Mouse (Mus musculus) CD4-positive, CD25-positive, alpha-beta regulatory T cell, adult 2 months (primary cell): ENCODE results near the gene Gm27021.

ENCODE experiments used
- DNase-seq: peaks from one replicate; pipeline ENCODE4 v3.0.0-alpha.2; 2012; ENCODE audit warnings: low read depth, low spot score

The Gm27021 gene

DNA sequence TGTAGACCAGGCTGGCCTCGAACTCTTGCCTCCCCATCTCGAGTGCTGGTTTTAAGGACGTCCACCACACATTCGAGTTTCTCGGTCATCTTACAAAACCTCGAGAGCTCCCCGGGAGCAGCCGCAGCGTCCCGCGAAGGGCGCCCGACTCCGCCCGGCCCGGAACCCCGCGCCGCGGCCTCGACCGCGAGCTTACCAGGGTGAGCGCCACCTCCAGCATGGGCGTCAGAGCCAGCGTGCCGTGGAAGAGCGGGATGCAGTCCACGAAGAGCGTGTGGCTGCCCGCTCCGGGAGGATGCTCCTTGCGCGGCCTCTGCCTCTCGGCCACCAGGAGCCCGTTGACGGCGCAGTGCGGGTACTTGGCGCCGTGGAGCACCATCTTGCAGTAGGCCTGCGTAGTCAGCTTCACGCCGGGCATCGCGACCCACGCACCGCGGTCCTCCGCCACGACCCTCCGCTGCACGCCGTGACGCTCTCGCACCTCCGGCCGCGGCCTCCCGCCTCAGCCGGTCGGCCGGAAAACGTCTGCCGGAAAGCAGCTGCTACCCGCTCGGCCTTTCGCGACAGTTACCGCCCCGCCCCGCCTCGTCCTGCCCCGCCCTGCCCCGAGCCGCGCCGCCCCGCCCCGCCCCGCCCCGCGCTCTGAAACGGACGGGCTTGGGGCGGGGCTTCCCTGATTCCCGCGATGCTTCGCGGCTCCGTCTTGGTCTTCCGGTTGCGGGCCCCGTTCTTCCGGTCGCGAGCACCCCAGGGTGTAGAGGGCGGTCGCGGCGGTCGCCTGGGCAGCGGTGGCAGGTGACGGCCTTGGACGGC lies at the start of gene Gm27021, which contains the start of gene Cox4i1:
Gene Gm27021 (minus strand): TSS at position 519 of the 813 bp plus-strand sequence.
Gene Cox4i1 (plus strand): TSS at position 662 of the 813 bp plus-strand sequence.
- peak; percentile 97 for DNase-seq

DNA sequence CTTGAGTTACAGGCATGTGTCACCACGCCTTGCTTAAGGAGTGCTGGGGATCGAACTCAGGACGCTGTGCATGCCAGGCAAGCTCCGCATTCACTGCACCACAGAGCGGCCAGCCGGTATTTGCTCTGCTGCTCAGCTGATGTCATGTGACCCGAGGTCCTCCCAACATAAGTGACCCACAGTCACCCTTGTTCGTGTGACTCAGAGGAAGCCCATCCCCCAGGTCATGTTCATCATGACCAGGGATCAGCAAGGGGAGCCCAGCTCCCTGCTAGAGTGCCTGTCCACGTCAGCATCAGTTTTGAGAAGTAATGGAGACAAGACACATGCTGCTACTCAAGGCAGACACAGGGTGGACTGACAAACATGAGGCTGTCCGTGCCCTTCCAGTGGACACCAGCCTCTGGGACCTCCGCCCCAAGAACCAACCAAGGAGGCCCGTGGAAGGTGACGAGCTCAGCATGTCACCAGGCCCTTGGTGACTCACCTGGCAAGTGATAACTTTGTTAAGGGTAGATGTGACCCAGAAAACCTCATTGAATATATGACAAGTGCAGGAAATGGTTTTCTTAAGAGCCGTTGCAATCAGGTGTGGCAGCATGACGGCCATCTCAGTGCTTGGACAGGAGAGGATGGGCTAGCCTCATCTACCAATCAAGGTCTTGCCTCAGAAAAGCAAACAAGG lies 48.3 kb upstream of the Gm27021 start:
- DNase-seq = peak; percentile 24

DNA sequence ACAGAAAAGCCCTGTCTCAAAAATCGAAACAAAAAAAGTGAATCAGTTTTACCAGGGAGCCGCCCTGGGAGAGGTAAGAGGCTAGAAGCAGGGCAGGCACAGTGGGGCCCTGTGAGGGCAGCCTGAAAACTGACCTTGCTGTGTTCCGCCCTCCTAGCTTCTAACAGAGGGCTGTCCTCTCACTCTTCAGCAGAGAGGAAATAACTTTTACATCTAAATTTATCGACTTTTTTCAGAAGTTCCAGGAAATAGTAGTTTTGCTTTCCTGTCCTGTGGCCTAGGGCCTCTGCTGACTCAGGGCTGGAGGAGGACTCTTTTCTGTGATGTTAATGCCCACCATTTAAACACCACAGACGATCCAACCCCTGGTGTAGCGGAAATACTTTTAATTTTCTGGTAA lies 47.3 kb upstream of the Gm27021 start:
- DNase-seq = peak; percentile 59

DNA sequence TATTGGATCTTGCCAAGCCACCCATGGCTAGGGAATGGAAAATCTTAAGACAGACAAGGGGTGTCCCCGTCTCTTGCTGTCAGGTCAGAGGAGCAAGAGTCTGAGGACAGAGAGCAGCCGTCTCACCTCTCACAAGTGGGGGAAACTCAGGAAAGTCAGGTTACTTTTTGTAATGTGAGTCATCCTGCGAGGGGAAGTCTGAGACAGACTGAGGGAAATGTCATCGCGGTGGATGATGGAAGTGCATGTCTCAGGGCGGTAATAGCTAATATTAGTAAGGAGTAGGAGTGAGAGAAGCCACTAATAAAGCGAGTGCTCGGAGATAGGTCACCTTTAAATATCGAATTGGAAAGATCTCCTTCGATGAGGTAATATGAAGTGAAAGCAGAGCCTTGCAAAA lies 41.3 kb upstream of the Gm27021 start:
- peak; percentile 48 for DNase-seq

DNA sequence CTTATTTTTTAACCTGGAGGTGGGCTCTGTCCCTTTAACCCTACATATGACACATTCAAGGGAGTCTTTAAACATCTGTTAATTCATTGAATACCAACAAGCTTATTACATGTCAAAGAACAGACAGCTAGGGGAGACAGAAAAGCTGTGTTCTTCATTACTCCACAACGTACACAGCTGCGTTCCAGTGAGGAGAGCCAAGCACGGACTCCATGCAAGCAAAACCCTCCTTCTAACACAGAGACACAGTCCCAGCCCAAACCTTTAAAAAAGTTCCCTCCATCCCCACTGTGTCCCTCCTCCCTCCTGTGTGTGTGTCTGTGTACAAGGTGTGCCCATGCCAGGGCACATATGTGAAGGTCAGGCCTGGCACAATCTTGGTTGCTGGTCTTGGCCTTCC lies 38.3 kb upstream of the Gm27021 start:
- no peak for DNase-seq

DNA sequence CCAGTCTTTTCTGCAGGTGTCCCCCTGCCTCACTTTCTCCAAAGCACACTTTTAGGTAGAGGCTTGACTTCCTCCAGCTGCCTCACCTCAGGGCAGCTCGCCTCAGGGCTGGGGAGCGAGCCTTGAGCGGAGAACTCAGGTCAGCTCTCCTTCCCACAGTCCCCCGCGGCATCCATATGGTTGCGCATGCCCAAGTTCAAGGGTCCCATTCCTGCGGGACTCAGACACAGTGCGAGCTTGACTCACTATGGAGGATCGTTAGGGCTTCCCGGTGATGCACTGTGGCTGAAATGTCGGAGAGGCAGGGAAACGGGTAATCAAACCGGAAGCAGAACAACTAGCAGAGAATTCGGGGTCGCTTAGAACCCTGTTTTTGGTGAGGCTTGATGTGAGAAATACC lies 37.3 kb upstream of the Gm27021 start:
- DNase-seq = no peak

DNA sequence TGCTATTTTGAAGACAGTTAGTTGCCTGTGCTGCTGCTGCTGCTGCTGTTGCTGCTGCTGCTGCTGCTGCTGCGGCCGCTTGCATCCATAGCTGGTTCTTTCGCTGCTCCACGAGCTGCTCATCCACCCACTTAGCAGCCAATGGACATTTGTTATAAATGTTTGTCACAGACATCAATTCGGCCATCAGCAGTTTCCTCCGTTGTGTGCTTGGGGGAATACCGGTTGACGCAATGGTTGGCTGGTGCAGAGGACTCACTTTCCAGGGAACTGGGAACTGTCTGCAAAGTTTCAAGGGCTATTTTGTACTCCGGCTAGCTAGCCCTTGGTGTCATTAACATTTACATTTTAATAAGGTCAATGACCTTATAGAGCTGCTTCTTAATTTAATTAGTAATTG lies 36.3 kb upstream of the Gm27021 start:
- no peak for DNase-seq

DNA sequence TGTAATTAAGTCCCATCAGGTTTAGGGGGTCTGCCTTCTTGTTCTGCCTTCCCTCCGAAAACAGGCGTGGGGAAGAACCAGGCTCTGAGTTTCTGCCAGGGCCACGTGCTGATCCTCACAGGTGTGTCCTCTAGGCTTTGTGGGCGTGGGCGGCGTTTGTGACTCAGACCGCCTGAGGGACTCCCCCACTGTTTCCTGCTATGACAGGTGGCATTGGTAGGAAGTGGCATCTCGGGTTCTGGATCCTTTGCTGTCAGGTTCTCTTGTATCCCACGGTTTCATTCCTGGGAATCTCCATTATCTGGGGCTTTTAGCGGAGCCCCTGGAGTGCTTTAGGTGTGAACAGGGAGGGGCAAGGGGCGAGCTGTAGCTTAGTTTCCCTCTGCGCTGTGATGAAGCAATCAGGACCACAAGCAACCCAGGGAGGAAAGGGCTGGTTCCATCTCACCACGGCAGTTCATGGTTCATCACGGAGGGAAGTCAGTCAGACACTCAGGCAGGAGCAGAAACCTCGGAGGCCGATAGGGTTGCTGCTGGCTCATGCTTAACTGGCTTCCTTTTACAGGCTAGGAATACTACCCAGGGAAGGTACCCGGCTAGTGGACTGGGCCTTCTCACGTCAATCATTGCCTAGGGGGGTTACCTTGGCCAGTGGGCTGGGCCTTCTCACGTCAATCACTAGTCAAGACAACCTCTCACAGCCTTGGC lies 34.0 kb upstream of the Gm27021 start:
- peak; percentile 91 for DNase-seq

DNA sequence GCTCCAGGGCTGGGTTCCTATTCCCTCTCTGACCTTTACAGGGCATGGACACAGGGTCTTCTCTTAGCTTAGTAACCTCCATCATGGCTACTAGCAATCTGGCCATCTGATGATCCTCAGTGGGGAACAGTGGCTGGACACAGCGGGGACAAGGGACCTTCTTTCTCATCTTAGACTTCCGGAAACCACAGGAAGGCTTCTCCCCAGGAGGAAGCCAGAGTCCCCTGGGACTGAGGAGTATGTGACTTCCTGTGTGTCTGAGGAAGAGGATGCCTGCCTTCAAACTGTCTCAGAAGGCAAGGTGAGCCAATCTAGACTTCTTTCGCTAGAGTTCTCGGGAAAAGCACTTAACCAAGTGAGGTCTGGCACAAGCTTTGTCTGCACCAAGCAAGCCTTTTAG lies 32.2 kb upstream of the Gm27021 start:
- DNase-seq = no peak

DNA sequence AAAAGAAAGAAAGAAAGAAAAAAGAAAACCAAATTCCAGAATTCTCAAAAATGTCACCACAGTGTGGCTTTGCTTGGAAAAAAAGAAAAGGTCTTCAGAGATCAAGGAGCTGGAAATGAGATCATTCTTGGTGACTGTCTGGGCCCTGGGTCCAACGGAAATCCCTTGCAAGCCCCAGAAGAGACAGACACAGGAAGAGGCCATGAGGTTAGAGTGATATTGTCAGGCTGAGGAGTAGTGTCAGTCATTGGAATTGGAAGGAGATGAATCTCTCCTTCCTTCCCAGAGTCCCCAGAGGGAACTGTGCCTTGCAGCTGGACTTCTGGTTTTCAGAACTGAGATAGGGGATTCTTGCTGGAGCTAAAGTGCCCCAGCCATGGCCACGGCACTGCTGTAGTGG lies 31.7 kb upstream of the Gm27021 start:
- DNase-seq = peak; percentile 53

DNA sequence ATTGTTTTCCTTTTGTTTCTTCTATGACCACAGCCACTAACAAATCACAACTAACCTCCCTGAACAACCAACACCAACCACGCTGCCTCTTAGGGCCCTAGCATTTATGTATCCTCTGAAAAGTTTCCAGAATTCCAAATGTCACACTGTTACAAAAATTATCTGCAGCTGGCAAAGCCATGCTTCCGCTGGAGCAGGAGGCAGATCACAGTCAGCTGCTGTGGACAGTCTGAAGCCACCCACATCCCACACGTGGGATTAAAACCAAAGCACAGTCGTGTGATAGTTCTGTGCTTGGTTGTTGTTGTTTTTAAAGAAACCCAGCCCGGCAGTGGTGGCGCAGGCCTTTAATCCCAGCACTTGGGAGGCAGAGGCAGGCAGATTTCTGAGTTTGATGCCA lies 31.2 kb upstream of the Gm27021 start:
- no peak for DNase-seq

DNA sequence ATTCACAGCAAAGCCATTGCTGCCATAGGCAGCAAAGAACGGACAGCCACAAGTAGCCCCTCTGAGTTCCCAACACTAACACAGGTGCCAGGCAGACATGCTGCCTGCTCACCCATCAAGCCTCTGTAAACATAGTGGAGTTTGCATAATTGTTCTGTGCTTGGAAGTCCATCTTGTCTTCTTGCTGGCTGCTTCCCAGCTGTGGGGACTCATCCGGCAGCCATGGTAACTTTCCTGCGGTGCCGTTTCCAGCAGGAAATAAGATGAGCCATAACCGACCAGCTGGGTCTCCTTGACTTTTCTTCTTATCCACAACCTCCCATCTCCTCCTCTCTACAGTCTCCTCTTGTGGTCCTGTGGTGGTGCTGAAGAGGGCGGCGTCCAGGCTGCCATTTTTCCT lies 30.5 kb upstream of the Gm27021 start:
- no peak for DNase-seq

DNA sequence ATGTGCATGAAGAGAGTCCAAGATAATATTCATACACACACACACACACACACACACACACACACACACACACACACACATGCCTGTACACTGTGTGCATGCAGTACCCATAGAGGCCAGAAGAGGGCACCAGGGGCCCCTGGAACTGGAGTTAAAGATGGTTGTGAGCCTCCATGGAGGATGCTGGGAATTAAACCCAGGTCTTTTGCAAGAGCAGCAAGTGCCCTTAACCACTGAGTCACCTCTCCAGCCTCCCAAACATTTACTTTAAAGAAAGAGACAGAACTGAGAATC lies 30.0 kb upstream of the Gm27021 start:
- DNase-seq = peak; percentile 58

DNA sequence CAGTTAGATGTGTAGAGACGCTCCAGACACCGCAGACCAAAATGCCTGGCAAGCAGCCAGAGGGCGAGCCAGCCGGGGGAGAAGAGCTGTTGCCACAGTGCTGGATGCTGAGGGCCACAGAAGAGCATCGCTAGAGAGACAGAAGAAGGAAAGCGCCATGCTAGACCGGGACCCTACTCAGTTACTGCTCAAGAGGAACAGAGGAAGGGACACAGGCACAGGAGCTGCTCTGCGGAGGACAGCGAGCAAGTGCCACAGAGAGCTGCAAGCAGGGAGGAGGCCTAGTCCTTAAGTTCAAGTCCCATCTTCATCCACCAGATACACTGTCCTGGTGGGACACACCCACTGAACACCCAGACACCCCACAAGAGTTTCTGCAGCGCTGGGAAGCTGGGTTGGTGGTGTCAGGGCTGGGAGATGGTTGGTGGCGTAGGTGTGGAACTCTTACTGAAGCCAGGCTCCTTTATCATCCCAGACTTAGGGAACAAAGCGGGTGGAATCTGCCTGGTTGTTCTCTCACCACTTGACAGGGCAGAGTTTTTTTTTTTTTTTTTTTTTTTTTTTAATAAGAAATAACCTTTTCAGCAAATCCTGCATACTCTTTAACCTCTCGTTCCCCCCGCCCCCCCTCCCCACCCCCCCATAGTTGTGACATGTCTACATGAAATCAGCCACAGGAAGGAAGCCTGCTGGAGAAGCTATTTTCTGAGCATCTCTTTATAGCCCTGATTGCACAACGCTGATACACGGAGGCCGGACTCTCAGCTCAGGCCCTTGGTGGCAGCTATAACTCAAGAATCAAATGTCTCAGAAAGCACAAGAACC lies 29.5 kb upstream of the Gm27021 start:
- peak; percentile 75 for DNase-seq

DNA sequence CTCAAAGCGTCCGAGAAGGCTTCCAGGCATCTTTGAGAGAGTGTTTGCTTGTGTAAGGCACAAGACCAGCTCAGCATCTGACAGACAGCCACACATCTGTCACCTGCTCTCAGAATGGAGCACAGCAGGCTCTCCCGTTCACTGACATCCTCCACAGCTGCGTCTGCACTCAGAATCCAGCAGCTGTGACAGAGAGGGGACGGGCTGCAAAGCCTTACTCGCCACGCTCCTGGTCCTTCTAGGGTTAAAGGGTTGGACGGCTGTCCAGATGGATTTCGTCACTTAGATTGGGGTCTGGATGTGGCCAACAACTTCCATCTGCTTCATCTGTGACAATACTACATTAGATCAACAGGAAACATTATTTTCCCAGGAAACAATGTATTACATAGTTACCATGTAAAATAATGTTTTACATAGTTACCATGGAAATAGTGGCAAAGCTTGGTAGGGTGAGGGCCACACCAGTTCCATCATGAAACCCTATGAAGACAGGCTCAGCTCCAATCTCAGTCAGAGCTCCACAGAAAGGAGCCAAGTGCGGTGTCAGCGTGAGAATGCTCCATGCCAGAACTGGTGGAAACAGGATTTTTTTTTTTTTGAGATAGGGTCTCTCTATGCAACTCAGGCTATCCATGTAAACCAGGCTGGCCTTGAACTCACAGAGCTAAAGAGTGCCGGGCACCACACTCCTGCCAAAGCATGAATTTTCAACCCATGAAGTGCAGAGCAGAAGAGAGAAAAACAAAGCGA lies 28.7 kb upstream of the Gm27021 start:
- no peak for DNase-seq

DNA sequence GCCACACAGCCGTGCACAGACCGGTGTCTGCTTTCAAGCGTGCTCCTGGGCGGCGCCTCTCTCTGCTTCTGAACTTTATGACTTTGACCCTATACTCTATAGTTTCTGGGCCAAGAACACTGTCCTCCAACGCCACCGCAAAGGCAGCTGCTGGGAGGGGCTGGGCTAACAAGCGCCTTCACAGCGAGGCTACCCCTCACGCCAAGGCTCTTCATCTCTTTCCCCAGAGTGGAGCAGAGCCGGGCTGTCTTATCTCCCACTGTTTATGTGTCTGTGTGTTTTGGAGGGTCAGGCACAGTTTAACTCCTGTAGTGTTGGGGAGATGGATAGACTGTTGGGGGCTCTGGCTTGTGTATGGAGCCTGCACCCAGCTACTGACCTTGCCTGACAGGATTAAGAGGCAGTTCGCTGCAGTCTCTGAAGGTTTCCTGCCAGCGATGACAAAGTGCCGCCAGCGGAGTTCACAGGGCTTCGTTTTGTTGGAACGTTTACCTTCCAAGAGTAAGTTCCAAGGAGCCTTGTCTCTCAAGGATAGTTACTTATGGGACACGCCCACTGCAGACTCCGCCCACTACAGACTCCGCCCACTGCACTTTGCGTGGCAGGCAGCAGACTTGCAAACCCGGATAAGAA lies 26.1 kb upstream of the Gm27021 start:
- DNase-seq = peak; percentile 68

DNA sequence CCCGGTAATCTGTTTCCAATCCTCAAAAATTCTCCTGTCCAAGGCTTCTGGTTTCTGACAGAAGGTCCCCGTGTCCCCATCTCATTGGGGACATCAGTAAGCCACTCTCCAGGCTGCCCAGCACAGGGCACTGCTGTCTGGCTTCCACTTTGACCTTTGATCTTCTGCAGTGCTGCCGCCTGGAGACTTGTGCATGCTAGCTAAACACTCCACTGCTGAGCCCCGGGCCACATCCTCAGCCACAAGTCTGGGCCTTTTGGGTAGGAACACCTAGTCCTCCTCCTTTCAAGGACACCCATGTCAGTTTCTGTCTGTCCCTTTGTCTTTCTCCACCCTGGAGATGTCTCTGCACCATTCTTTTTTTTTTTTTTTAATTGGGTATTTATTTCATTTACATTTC lies 25.1 kb upstream of the Gm27021 start:
- no peak for DNase-seq

DNA sequence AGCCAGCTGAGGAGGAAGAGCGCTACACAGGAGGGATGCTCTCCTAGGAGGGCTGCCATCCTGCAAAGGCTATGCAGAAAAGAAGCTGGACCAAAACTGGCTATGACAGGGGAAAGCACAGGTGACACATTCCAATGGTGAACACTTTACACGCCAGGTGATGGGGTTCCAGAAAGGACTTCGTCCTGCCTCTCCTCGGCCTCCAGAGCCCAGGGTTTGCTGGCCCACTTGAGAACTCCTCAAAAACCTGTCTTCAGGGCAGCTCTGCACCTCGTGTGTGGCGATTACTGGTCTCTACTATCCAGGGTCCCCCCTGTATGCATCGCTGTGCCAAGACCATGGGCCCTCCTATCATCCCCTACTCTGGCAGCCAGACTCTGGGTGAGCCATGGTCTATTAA lies 20.6 kb upstream of the Gm27021 start:
- DNase-seq = no peak

DNA sequence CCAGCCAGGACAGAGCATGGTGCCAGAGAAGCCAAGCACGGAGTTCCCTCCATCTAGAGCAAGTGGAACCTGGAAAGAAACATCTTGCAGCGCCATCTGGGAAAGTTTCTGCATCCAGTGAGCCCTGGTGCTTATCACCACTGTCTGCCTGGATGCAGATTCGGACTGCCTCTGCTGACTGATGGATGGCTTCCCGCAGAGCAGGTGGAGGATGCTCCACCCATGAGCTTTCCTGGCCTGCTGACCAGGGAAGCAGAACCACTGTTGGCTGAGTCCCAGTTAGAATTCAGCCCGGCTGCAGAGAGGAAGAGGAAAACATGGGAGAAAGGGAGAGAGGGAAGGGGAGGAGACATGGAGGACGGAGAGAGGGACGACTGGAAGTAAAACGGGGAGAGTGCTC lies 19.9 kb upstream of the Gm27021 start:
- no peak for DNase-seq

DNA sequence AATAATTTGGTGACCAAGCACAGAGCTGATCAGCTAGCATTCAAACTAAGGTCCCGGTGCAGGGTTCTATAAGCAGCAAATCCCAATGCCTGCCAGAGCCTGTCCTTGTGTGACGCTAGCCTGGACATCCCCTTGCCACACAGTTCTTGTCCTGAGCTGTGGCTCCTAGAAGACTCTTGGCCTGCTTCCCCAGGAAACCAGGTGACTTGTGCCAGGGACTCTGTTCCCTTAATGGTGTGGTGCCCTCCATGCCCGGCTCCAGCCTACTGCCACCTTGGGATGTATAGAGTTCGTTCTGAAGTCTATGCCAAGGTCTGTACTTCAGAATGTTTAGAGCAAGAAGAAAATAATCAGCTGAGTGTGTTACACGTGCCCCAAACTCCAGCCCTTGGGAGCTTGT lies 18.7 kb upstream of the Gm27021 start:
- no peak for DNase-seq

DNA sequence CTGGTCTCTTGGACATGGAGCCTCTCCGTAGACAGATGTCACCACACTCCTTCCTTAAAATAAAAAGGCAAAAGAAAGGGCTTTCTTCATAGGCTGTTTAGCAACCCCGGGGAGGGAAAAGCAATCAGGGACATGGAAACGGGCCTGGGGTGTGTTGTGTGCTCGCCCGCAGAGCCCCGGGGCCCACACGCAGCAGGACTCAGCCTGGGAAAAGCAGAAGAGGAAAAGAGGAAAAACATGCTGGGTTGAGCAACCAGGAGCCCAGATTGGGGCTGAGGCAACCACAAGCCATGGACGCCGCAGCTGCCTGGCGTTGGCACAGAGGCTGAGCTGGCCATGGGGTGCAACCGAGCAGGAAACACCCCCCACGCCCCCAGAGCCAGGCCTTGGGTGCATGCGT lies 18.2 kb upstream of the Gm27021 start:
- DNase-seq = no peak
